In genomic region chr9:61369316-61370273, GRCm38 (mm10) we compare ENCODE assay signal across 8 mouse cellular contexts. TPM values are rescaled to one million over a fixed set of nuclear protein-coding genes. Genes with fewer than 3 reads are reported as not detected.
DNase-seq lines count a peak whose midpoint lies in the region; ATAC-seq and TF ChIP-seq lines count a peak whose summit lies in the region.

No protein-coding gene starts in this region.

- intact Hi-C loops in left cerebral cortex, postnatal 4 days (cut with DNase I): loop anchor here (5.0 to 10.0 kb wide), 4 partner anchors 95 to 475 kb away; no protein-coding TSS in a partner anchor

- H3K36me3 ChIP-seq in embryonic facial prominence, embryonic 12.5 days: no peaks in the 10 kb centered on the region
- H3K36me3 ChIP-seq in midbrain, embryonic 14.5 days (ENCODE audit: control insufficient read depth, insufficient read depth, low read length): no peaks in the 10 kb centered on the region
- no peaks in the 10 kb centered on the region for H3K36me3 ChIP-seq in testis, adult 2 months (ENCODE audit: control insufficient read depth, insufficient read depth, low read length)

- peak; percentile 35 to 43 for DNase-seq in frontal cortex, postnatal 36 days (ENCODE audit: low spot score in 2 of 2)
- DNase-seq in frontal cortex, adult 2 months (ENCODE audit: extremely low spot score in 1 of 2, low spot score in 1 of 2): no peak
- peak; percentile 90 for DNase-seq in adrenal gland, adult 2 months
- peak; percentile 51 for DNase-seq in heart, postnatal 4 days
- DNase-seq in left cerebral cortex, postnatal 4 days: peak; percentile 67
- DNase-seq in midbrain, embryonic 14.5 days: peak; percentile 79

- H3K27ac ChIP-seq in embryonic facial prominence, embryonic 12.5 days: peak overlapping the region; percentile 86
- peak overlapping the region; percentile 74 for H3K27ac ChIP-seq in midbrain, embryonic 14.5 days (replicated peaks; ENCODE audit: low read depth, low read length)
- peak overlapping the region; percentile 26; the same call in 1 of the 2 replicates for H3K27ac ChIP-seq in testis, adult 2 months (ENCODE audit: control insufficient read depth, insufficient read depth, low read depth, low read length)

- no peak for TF ChIP-seq CTCF in testis, adult 2 months (IDR thresholded peaks at IDR 0.05; ENCODE audit: control insufficient read depth, insufficient read depth, insufficient replicate concordance, low read depth, low read length)

- under 1% methylated on average over 44 of the region's 45 CpGs for WGBS in embryonic facial prominence, embryonic 12.5 days
- under 1% methylated on average over 45 of the region's 45 CpGs for WGBS in midbrain, embryonic 14.5 days

- peaks cover 29% of the 10 kb centered on the region for H3K4me1 ChIP-seq in embryonic facial prominence, embryonic 12.5 days
- H3K4me1 ChIP-seq in midbrain, embryonic 14.5 days (ENCODE audit: control insufficient read depth, insufficient read depth, low read length): peaks cover 31% of the 10 kb centered on the region
- peaks cover 29% of the 10 kb centered on the region for H3K4me1 ChIP-seq in testis, adult 2 months (ENCODE audit: control insufficient read depth, insufficient read depth, low read length)

- H3K9me3 ChIP-seq in embryonic facial prominence, embryonic 12.5 days: no peaks in the 10 kb centered on the region
- no peaks in the 10 kb centered on the region for H3K9me3 ChIP-seq in midbrain, embryonic 14.5 days (ENCODE audit: control insufficient read depth, low read length)

- H3K4me3 ChIP-seq in embryonic facial prominence, embryonic 12.5 days: peak overlapping the region; percentile 23
- peak overlapping the region; percentile 17 for H3K4me3 ChIP-seq in midbrain, embryonic 14.5 days (replicated peaks; ENCODE audit: low read depth, low read length)
- H3K4me3 ChIP-seq in testis, adult 2 months (ENCODE audit: control insufficient read depth, low read depth, low read length): peak overlapping the region; percentile 78

- peaks cover 12% of the 10 kb centered on the region for H3K27me3 ChIP-seq in embryonic facial prominence, embryonic 12.5 days
- H3K27me3 ChIP-seq in midbrain, embryonic 14.5 days (ENCODE audit: control insufficient read depth, insufficient read depth, low read length): peaks cover 5% of the 10 kb centered on the region; the same call in 1 of the 2 replicates
- H3K27me3 ChIP-seq in testis, adult 2 months (ENCODE audit: control insufficient read depth, insufficient read depth, low read length): peaks cover 14% of the 10 kb centered on the region

- H3K9ac ChIP-seq in embryonic facial prominence, embryonic 12.5 days: peak overlapping the region; percentile 55
- peak overlapping the region; percentile 26; the same call in 1 of the 2 replicates for H3K9ac ChIP-seq in midbrain, embryonic 14.5 days (replicated peaks; ENCODE audit: low read length)

- 0 out of 2 replicates have a peak, but pooled peaks have one; percentile 28 for TF ChIP-seq POLR2A in testis, adult 2 months (IDR thresholded peaks at IDR 0.05; ENCODE audit: control insufficient read depth, low read depth, low read length)

- H3K4me2 ChIP-seq in embryonic facial prominence, embryonic 12.5 days (replicated peaks): peak overlapping the region; percentile 65
- H3K4me2 ChIP-seq in midbrain, embryonic 14.5 days (ENCODE audit: low read length): peak overlapping the region; percentile 55

- ATAC-seq in embryonic facial prominence, embryonic 12.5 days (ENCODE audit: insufficient number of reproducible peaks, insufficient read depth, low FRiP score, low TSS enrichment): peak; percentile 23
- ATAC-seq in midbrain, embryonic 14.5 days (ENCODE audit: low FRiP score, low TSS enrichment): no peak

RNA-seq across cellular contexts. Expression of gene Tle3, which starts 2.6 kb away (rescaled TPM):
- polyA plus RNA-seq in frontal cortex, adult 2 months (2012; rRNA removed): 48.1 and 53.7 TPM in 2 replicates
- total RNA-seq in adrenal gland, adult 2 months (2021): 100 to 1,000 TPM; 106 to 160 TPM
- polyA plus RNA-seq in adrenal gland, adult 2 months (2012; rRNA removed): 193 and 277 TPM in 2 replicates
- 51.8 and 58.3 TPM in 2 replicates for polyA plus RNA-seq in embryonic facial prominence, embryonic 12.5 days (2016; fragmentation: Nextera tagmentation; extraction: Ambion mirVana)
- total RNA-seq in heart, postnatal 4 days (2021): 10 to 100 TPM; 23.2 to 27.9 TPM
- 100 to 1,000 TPM; 102 to 112 TPM for total RNA-seq in left cerebral cortex, postnatal 4 days (2021)
- 36.4 and 43.8 TPM in 2 replicates for polyA plus RNA-seq in midbrain, embryonic 14.5 days (2014; fragmentation: Nextera tagmentation; extraction: Ambion mirVana)
- 153 and 176 TPM in 2 replicates for polyA plus RNA-seq in testis, adult 2 months (2012; rRNA removed)

Comparison
In these comparisons a context has a peak if more than half of its experiments do, and no peak if none do; other contexts are left out.
1. DNase-seq: peak in frontal cortex, postnatal 36 days (2 of 2), adrenal gland, adult 2 months (single experiment), heart, postnatal 4 days (single experiment), left cerebral cortex, postnatal 4 days (single experiment) and midbrain, embryonic 14.5 days (single experiment); none in frontal cortex, adult 2 months (0 of 2).
2. H3K27ac ChIP-seq: peak in every context shown above with its lines; median percentile 86 in embryonic facial prominence, embryonic 12.5 days; 74 in midbrain, embryonic 14.5 days; 26 in testis, adult 2 months.
3. H3K4me3 ChIP-seq: peak in every context shown above with its lines; median percentile 78 in testis, adult 2 months; 23 in embryonic facial prominence, embryonic 12.5 days; 17 in midbrain, embryonic 14.5 days.